Mouse (Mus musculus) E14TG2a.4 (cell line): ENCODE measurements at regions not wholly inside any gene's neighbourhood (a gene's known extent, or its start where the extent isn't known, plus 50 kb on each side); places are given as distances from the start of the nearest gene placed in this dataset.

Experiments
- CTCF ChIP-seq: conservative IDR thresholded peaks from 2 replicates; pipeline ENCODE4 v1.5.1; 2014; ENCODE audit warnings: low read length
- NANOG ChIP-seq: IDR thresholded peaks from 2 replicates; pipeline ENCODE4 v1.6.1; 2014; ENCODE audit warnings: borderline replicate concordance, low read length, mixed read lengths

DNA sequence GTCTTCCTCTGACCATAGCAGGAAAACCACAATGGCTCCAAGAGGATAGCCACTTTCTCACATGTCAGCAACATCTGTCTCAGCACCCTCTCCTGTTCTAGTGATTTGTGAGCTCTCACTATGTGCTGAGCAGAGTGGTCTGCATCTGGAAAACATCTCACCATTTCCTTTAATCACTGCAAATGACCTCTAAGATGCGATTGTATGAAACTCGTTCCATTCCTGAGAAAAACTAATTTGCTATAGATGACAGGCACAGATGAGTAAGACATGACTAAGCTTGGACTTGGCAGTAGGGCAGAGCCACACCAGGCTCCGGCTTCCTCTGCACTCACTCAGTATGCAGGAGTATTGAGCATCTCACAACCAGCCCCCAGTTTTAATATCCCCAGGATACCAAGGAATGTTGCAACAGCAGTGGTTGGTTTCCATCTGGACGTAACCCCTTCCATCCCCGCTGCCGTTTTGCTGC, 150.1 kb downstream of the AI593442 start:
- no peak for TF ChIP-seq CTCF
- no peak for TF ChIP-seq NANOG
